Mouse (Mus musculus) megakaryocyte, adult 5-6 weeks (primary cell): ENCODE measurements around the gene Zfp334. TPM values are rescaled to one million over a fixed set of nuclear protein-coding genes. Genes with fewer than 3 reads are reported as not detected.

ENCODE experiments used
- ATAC-seq: 2 replicates; pipeline ENCODE4 v1.8.0; 2016; ENCODE audit warnings: mild to moderate bottlenecking, inconsistent platforms; ENCODE audit not compliant: poor library complexity, severe bottlenecking
- total RNA-seq, 2 experiments: library from RNA; stranded (forward) in 1 of 2; stranded (reverse) in 1 of 2; fragments of 153-499, 151-499 nt in 1 of 2; fragments of 221-1000, 200-1000 nt in 1 of 2; gene quantifications; 2 replicates each; pipeline versions ENCODE4 v1.2.3 to v1.2.4; 2015 to 2017

Gene Zfp334
- total RNA-seq, 2 experiments from 2014 or later: not detected

DNA sequence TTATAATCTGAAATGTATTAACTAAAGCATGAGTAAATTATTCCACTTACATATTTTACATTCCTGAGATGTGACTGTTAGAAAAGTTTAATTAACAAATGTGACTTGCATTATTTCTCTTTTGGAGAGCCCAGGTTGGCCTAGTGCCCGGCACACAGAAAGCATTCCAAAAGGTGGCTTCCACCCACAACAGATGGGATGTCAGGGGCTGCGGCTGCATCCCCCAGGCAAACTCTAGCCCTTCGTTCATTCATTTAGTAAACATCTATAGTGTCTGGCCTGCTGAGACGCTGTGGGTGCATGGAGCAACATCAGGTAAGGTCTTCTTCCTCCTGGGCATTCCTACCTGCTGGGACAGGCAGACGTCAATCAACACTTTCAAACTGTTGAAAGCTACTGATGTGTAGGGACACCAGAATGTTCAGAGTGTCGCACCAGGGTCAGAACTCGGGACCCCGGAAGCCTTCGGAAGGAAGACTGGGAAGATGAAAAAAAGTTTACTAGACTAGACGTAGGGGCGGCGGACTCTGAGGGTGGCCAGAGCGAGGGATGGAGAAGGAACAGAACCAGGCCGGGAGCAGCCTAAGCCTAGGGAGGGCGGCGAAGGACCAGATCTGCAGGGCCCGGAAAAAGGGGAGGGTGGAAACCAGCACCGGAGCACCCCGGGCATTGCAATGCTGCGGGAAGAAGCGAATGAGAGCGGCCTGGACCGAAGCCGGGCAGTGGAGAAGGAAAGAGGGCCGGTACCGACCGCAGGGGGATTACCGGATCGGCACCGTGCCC, 62.3 kb downstream of the Zfp334 start:
- no peak for ATAC-seq

Other genes with a start within 250 kb of the Zfp334 start
- 0.09 TPM in 1 of 2 replicates, not detected in the other for gene Cdh22, start 153.4 kb downstream of the Zfp334 start, total RNA-seq (2015)
- gene Cdh22, start 153.4 kb downstream of the Zfp334 start, total RNA-seq (2017): 0.07 TPM in 1 of 2 replicates, not detected in the other
- 57.2 and 57.5 TPM in 2 replicates for gene Slc35c2, start 100.4 kb downstream of the Zfp334 start, total RNA-seq (2015)
- 52.8 and 71.8 TPM in 2 replicates for gene Slc35c2, start 100.4 kb downstream of the Zfp334 start, total RNA-seq (2017)
- gene Elmo2, start 61.8 kb downstream of the Zfp334 start, total RNA-seq (2015): 128 and 133 TPM in 2 replicates
- 89.7 and 94.8 TPM in 2 replicates for gene Elmo2, start 61.8 kb downstream of the Zfp334 start, total RNA-seq (2017)
- not detected in 2 replicates for gene Zfp663, start 19.5 kb downstream of the Zfp334 start, total RNA-seq (2015)
- not detected in 2 replicates for gene Zfp663, start 19.5 kb downstream of the Zfp334 start, total RNA-seq (2017)
- 0.11 TPM in 1 of 2 replicates, not detected in the other for gene Ocstamp, start 12.1 kb upstream of the Zfp334 start, total RNA-seq (2015)
- gene Ocstamp, start 12.1 kb upstream of the Zfp334 start, total RNA-seq (2017): 0.04 and 0.11 TPM in 2 replicates
- gene Slc13a3, start 85.0 kb upstream of the Zfp334 start, total RNA-seq (2015): 0.39 and 0.42 TPM in 2 replicates
- gene Slc13a3, start 85.0 kb upstream of the Zfp334 start, total RNA-seq (2017): 0.37 TPM in 1 of 2 replicates, not detected in the other
- gene Trp53rka, start 105.1 kb upstream of the Zfp334 start, total RNA-seq (2015): 3.9 and 5.7 TPM in 2 replicates
- 4.0 and 5.1 TPM in 2 replicates for gene Trp53rka, start 105.1 kb upstream of the Zfp334 start, total RNA-seq (2017)
- 0.05 TPM in 1 of 2 replicates, not detected in the other for gene Slc2a10, start 115.5 kb upstream of the Zfp334 start, total RNA-seq (2015)
- gene Slc2a10, start 115.5 kb upstream of the Zfp334 start, total RNA-seq (2017): not detected in 2 replicates
- 1.1 and 2.3 TPM in 2 replicates for gene Eya2, start 206.8 kb upstream of the Zfp334 start, total RNA-seq (2015)
- 0.55 and 1.3 TPM in 2 replicates for gene Eya2, start 206.8 kb upstream of the Zfp334 start, total RNA-seq (2017)